Mouse (Mus musculus) forebrain, embryonic 11.5 days (tissue): ENCODE measurements around the gene Aoc1. TPM values are rescaled to one million over a fixed set of nuclear protein-coding genes. Genes with fewer than 3 reads are reported as not detected.
A peak's percentile ranks its signal among the peaks of the same experiment; 100 is the strongest.

Experiments used
- ATAC-seq: fragments of 200-750 bp; cut with Nextera tagmentation; replicated peaks from 2 replicates; pipeline ENCODE4 v1.8.0; 2017; ENCODE audit warnings: moderate TSS enrichment; ENCODE audit not compliant: low FRiP score
- DNase-seq: peaks from one replicate; pipeline ENCODE4 v3.0.0-alpha.2; 2017; ENCODE audit warnings: low spot score
- H3K27ac ChIP-seq: fragments of 300-500 bp; sonication (generic); 2 replicates; pipeline ENCODE4 v1.5.1; 2014; ENCODE audit warnings: low read depth, low read length
- H3K27me3 ChIP-seq: fragments of 300-500 bp; sonication (generic); 2 replicates; pipeline ENCODE4 v1.6.1; 2014; ENCODE audit warnings: mild to moderate bottlenecking, low read length, mixed read lengths; ENCODE audit not compliant: control insufficient read depth, insufficient read depth
- H3K36me3 ChIP-seq: fragments of 300-500 bp; sonication (generic); 2 replicates; pipeline ENCODE4 v1.6.1; 2014; ENCODE audit warnings: mild to moderate bottlenecking, low read length, moderate library complexity, mixed read lengths; ENCODE audit not compliant: control insufficient read depth, insufficient read depth
- H3K4me1 ChIP-seq: fragments of 300-500 bp; sonication (generic); replicated peaks from 2 replicates; pipeline ENCODE4 v1.6.1; 2014; ENCODE audit warnings: low read length, mixed read lengths; ENCODE audit not compliant: control insufficient read depth, insufficient read depth
- H3K4me2 ChIP-seq: fragments of 300-500 bp; sonication (generic); 2 replicates; pipeline ENCODE4 v1.6.1; 2014; ENCODE audit warnings: low read depth, mild to moderate bottlenecking, low read length, moderate library complexity, mixed read lengths; ENCODE audit not compliant: severe bottlenecking
- H3K4me3 ChIP-seq: fragments of 300-500 bp; sonication (generic); 2 replicates; pipeline ENCODE4 v1.5.1; 2014; ENCODE audit warnings: low read depth, low read length
- H3K9ac ChIP-seq: fragments of 300-500 bp; sonication (generic); 2 replicates; pipeline ENCODE4 v1.6.1; 2014; ENCODE audit warnings: low read length
- H3K9me3 ChIP-seq: fragments of 300-500 bp; sonication (generic); 2 replicates; pipeline ENCODE4 v1.6.1; 2016; ENCODE audit warnings: low read length, mixed read lengths; ENCODE audit not compliant: control insufficient read depth
- WGBS: fragments of 180-500 bp; shearing (Covaris S2); extraction: QIAGEN DNeasy Blood & Tissue Kit; methylation state at CpG from one replicate; pipeline ENCODE4 v1.1.7; 2014; 5-methylcytosine and 5-hydroxymethylcytosine counted together
- polyA plus RNA-seq: library from polyadenylated mRNA; unstranded; fragments of >200 nt; fragmentation: Nextera tagmentation; extraction: Ambion mirVana; gene quantifications from 2 replicates; pipeline ENCODE4 v1.2.1, GENCODE M21; 2014

The Aoc1 gene
- polyA plus RNA-seq, 1 experiment from 2014 or later = not detected

DNA sequence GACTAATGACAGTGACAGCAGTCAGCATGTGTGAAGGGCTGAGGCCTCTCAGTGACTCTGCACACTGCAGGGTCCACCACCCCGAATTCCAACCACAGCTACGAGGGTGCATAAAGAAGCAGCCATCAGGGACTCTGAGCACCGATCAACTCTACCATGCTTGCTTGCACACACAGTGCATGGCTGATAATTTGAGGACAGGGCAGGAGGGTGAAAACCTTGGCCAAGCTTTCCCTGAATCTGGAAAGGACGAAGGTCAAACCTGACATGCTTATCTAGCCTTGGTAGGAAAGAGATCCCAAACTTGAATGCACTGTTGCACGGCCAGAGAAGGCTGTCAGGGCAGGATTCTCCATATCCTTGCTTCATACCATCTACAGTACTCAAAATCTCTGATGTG lies 80.5 kb downstream of the Aoc1 start:
- H3K9ac ChIP-seq = no peak overlapping the region
- DNase-seq (peak; percentile 16), ATAC-seq (no peak)
- H3K4me1 ChIP-seq = no peaks in the 10 kb centered on the region
- 87% methylated on average over 5 of the region's 5 CpGs for WGBS
- no peak overlapping the region for H3K27ac ChIP-seq
- H3K27me3 ChIP-seq = no peaks in the 10 kb centered on the region
- no peaks in the 10 kb centered on the region for H3K36me3 ChIP-seq
- H3K4me2 ChIP-seq = no peak overlapping the region
- H3K4me3 ChIP-seq = no peak overlapping the region
- no peaks in the 10 kb centered on the region for H3K9me3 ChIP-seq

DNA sequence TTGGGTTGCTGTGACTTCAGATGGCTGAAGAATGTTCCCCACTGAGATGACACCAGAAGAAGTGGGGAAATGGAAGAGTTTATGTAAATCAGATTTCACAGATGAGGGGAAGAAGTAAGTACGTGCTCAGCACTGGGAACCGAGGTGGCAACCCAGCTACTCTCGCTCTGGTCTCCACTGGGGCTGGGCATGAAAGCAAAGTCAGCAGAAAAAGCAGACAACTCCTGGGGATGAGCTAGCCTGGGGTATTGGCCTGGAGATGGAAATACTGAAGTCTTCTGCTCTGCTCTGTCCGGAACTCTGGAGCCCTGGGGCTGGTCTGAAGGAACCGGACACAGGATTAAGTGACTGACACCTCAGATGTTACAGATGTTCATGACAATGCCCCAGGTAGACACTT lies 81.5 kb downstream of the Aoc1 start:
- H3K4me1 ChIP-seq = no peaks in the 10 kb centered on the region
- DNase-seq (no peak), ATAC-seq (no peak)
- no peaks in the 10 kb centered on the region for H3K36me3 ChIP-seq
- no peaks in the 10 kb centered on the region for H3K9me3 ChIP-seq
- WGBS = 79% methylated on average over 5 of the region's 5 CpGs
- H3K4me2 ChIP-seq = no peak overlapping the region
- H3K4me3 ChIP-seq = no peak overlapping the region
- no peaks in the 10 kb centered on the region for H3K27me3 ChIP-seq
- no peak overlapping the region for H3K9ac ChIP-seq
- no peak overlapping the region for H3K27ac ChIP-seq

DNA sequence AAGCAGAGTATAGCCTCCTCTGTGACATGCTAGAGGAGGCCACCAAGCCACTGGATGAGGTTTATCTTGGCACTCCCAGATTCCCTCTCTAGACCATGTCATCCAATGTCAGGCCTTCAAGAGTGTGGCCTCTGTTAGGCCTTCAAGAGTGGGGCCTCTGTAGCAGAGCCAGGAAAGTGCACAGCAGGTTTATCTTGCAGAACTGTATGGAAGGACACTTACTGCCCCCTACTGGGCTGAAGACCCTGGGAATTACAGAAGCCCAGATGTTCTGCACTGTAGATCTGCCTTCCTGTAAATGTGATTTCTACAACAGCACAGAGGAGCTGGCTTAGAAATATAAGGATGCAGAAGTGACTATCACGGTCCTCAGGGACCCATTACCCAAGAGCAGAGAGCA lies 82.2 kb downstream of the Aoc1 start:
- ATAC-seq = no peak
- Histone ChIP-seq H3K36me3 (no peaks in the 10 kb centered on the region), H3K4me3 (no peak overlapping the region), H3K27me3 (no peaks in the 10 kb centered on the region), H3K27ac (no peak overlapping the region), H3K4me2 (no peak overlapping the region), H3K9ac (no peak overlapping the region), H3K9me3 (no peaks in the 10 kb centered on the region), H3K4me1 (no peaks in the 10 kb centered on the region)
- DNase-seq = no peak
- 50% methylated on average over 1 of the region's 1 CpGs for WGBS

DNA sequence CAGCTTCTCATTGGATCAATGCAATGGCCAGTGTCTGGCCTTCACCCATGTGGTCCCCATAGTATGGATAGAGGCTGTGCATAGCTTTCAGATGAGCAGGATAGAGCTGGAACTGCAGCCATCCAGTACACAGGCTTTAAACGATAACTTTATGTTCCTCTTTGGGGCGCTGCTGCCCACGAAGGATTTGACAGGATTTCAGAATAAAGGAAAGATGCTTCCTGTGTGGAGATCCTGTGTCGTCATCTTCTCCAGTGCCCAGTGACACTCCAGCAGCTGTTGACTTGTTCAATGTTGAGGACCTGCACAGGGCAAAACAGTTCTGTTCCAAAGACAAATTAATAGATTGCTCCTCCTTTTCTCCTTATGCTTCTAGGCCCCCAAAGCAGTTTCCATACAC lies 84.1 kb downstream of the Aoc1 start:
- 86% methylated on average over 4 of the region's 4 CpGs for WGBS
- ATAC-seq = no peak

DNA sequence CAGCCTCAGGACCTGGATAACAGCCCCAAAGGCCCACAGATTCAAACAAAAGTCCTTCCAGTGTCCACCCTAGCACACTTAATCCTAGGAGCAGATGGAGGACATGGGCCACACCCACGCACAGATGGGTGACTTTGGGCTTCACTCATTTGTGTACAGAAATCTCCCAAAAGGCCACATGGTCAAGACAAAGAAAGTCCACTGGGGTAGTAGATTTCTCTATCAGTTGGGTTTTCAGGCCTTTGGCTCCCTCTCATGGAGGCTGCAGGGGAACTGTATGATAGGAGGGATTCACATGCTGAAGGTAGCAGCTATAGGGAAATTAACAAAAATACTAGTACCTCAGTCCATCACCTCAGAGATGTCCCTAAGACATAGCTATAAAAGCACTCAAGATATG lies 85.4 kb downstream of the Aoc1 start:
- ATAC-seq = no peak
- 85% methylated on average over 1 of the region's 1 CpGs for WGBS

More for the DNA sequence above, 84.1 kb downstream of the Aoc1 start:
- H3K9ac ChIP-seq = no peak overlapping the region
- H3K4me2 ChIP-seq = no peak overlapping the region
- no peaks in the 10 kb centered on the region for H3K36me3 ChIP-seq
- H3K27ac ChIP-seq = no peak overlapping the region
- no peaks in the 10 kb centered on the region for H3K27me3 ChIP-seq
- H3K9me3 ChIP-seq = no peaks in the 10 kb centered on the region
- H3K4me3 ChIP-seq = no peak overlapping the region
- no peaks in the 10 kb centered on the region for H3K4me1 ChIP-seq
- DNase-seq = no peak

More for the DNA sequence above, 85.4 kb downstream of the Aoc1 start:
- Histone ChIP-seq H3K9me3 (no peaks in the 10 kb centered on the region), H3K9ac (no peak overlapping the region), H3K27me3 (no peaks in the 10 kb centered on the region), H3K27ac (no peak overlapping the region), H3K36me3 (no peaks in the 10 kb centered on the region), H3K4me2 (no peak overlapping the region), H3K4me3 (no peak overlapping the region), H3K4me1 (no peaks in the 10 kb centered on the region)
- DNase-seq = no peak

Other genes with a start within 250 kb of the Aoc1 start
- 0.48 and 0.60 TPM in 2 replicates for gene AI854703, start 246.1 kb upstream of the Aoc1 start, polyA plus RNA-seq
- gene Gimap8, start 225.7 kb upstream of the Aoc1 start, polyA plus RNA-seq = 0.16 and 0.31 TPM in 2 replicates
- 3.1 and 3.3 TPM in 2 replicates for gene Gimap9, start 196.8 kb upstream of the Aoc1 start, polyA plus RNA-seq
- 4.3 and 4.5 TPM in 2 replicates for gene Gimap4, start 188.3 kb upstream of the Aoc1 start, polyA plus RNA-seq
- 7.1 and 8.7 TPM in 2 replicates for gene Gimap6, start 164.7 kb upstream of the Aoc1 start, polyA plus RNA-seq
- gene Gm28053, start 154.3 kb upstream of the Aoc1 start, polyA plus RNA-seq = 0.94 TPM in 1 of 2 replicates, not detected in the other
- gene Gimap7, start 154.3 kb upstream of the Aoc1 start, polyA plus RNA-seq = not detected in 2 replicates
- 5.4 and 6.4 TPM in 2 replicates for gene Gimap1, start 133.8 kb upstream of the Aoc1 start, polyA plus RNA-seq
- 0.71 and 1.5 TPM in 2 replicates for gene Gimap5, start 126.7 kb upstream of the Aoc1 start, polyA plus RNA-seq
- not detected in 2 replicates for gene Gimap3, start 102.0 kb upstream of the Aoc1 start, polyA plus RNA-seq
- 15.7 and 18.2 TPM in 2 replicates for gene Tmem176a, start 32.0 kb upstream of the Aoc1 start, polyA plus RNA-seq
- gene Tmem176b, start 31.4 kb upstream of the Aoc1 start, polyA plus RNA-seq = 50.5 and 51.0 TPM in 2 replicates
- not detected in 2 replicates for gene 1600015I10Rik, start 57.0 kb downstream of the Aoc1 start, polyA plus RNA-seq
- not detected in 2 replicates for gene Doxl2, start 102.1 kb downstream of the Aoc1 start, polyA plus RNA-seq
- gene Svs1, start 114.0 kb downstream of the Aoc1 start, polyA plus RNA-seq = not detected in 2 replicates
- 0.51 and 1.1 TPM in 2 replicates for gene Gpnmb, start 163.7 kb downstream of the Aoc1 start, polyA plus RNA-seq
- gene Malsu1, start 200.9 kb downstream of the Aoc1 start, polyA plus RNA-seq = 60.7 and 63.9 TPM in 2 replicates